Mouse (Mus musculus): Measurements from ENCODE around the gene Gm13304.
"Not testable (repeated sequence)": the region's sequence is repeated elsewhere in the genome, so short reads cannot be mapped to it uniquely, and the experiment has no call there.

- TF ChIP-seq ZMIZ1 (IDR thresholded peaks at IDR 0.05; ENCODE audit: low read depth, low read length); EP300 (IDR thresholded peaks at IDR 0.05; ENCODE audit: low read length); E2F4 (IDR thresholded peaks at IDR 0.05; ENCODE audit: insufficient replicate concordance, low read depth, low read length); MAFK (IDR thresholded peaks at IDR 0.05; ENCODE audit: insufficient replicate concordance, low read length); GABPA (IDR thresholded peaks at IDR 0.05; ENCODE audit: insufficient replicate concordance, low read depth, low read length); CHD2 (IDR thresholded peaks at IDR 0.05; ENCODE audit: low read length); CTCF (conservative IDR thresholded peaks at IDR 0.05 in 1 of 2, IDR thresholded peaks at IDR 0.05 in 1 of 2; ENCODE audit: low read depth in 2 of 2, low read length in 2 of 2): not testable (repeated sequence)
Measured at GRCm38 (mm10) chr4:42090907-42091306, 23.7 kb upstream of the Gm13304 start, which contains the start of gene Gm3893.

Measured in CH12.LX (cell line).